Mouse (Mus musculus): Measurements from ENCODE around the gene Dstn. TPM values are rescaled to one million over a fixed set of nuclear protein-coding genes. Genes with fewer than 3 reads are reported as not detected.

The Dstn gene
- total and polyA plus RNA-seq, 2 experiments from 2014 or later: 409 to 512 TPM

GRCm38 (mm10) chr2:143882002-143882401, 33.1 kb upstream of the Dstn start:
- no peak for DNase-seq
- ATAC-seq: no peak
- no peaks in the 10 kb centered on the region for H3K36me3 ChIP-seq (ENCODE audit: insufficient read depth)

GRCm38 (mm10) chr2:143882606-143883288, 32.4 kb upstream of the Dstn start:
- H3K4me3 ChIP-seq (ENCODE audit: low read depth, low read length): no peak overlapping the region
- ATAC-seq: no peak

More at GRCm38 (mm10) chr2:143882002-143882401, 33.1 kb upstream of the Dstn start:
- no peaks in the 10 kb centered on the region for H3K9me3 ChIP-seq (ENCODE audit: low read length)
- no peak overlapping the region for H3K27ac ChIP-seq (ENCODE audit: low read depth, low read length)
- 79% methylated on average over 4 of the region's 4 CpGs for WGBS
- H3K4me2 ChIP-seq (ENCODE audit: low read depth): no peak overlapping the region
- H3K9ac ChIP-seq: no peak overlapping the region
- H3K4me1 ChIP-seq (ENCODE audit: insufficient read depth): no peaks in the 10 kb centered on the region
- no peak overlapping the region for H3K4me3 ChIP-seq (ENCODE audit: low read depth, low read length)
- H3K27me3 ChIP-seq (ENCODE audit: insufficient read depth, low read length): no peaks in the 10 kb centered on the region
- TF ChIP-seq CTCF (IDR thresholded peaks at IDR 0.05; ENCODE audit: low read depth): no peak

GRCm38 (mm10) chr2:143889131-143889859, 25.8 kb upstream of the Dstn start:
- TF ChIP-seq CTCF (IDR thresholded peaks at IDR 0.05; ENCODE audit: low read depth): no peak
- WGBS: 83% methylated on average over 15 of the region's 15 CpGs

More at GRCm38 (mm10) chr2:143882606-143883288, 32.4 kb upstream of the Dstn start:
- Histone ChIP-seq H3K4me1 (ENCODE audit: insufficient read depth) (no peaks in the 10 kb centered on the region), H3K9ac (no peak overlapping the region), H3K4me2 (ENCODE audit: low read depth) (no peak overlapping the region), H3K36me3 (ENCODE audit: insufficient read depth) (no peaks in the 10 kb centered on the region), H3K9me3 (ENCODE audit: low read length) (no peaks in the 10 kb centered on the region), H3K27ac (ENCODE audit: low read depth, low read length) (no peak overlapping the region), H3K27me3 (ENCODE audit: insufficient read depth, low read length) (no peaks in the 10 kb centered on the region)
- DNase-seq: no peak
- no peak for TF ChIP-seq CTCF (IDR thresholded peaks at IDR 0.05; ENCODE audit: low read depth)
- WGBS: 87% methylated on average over 10 of the region's 10 CpGs

GRCm38 (mm10) chr2:143889860-143890433, 25.2 kb upstream of the Dstn start:
- H3K4me2 ChIP-seq (ENCODE audit: low read depth): no peak overlapping the region
- no peaks in the 10 kb centered on the region for H3K36me3 ChIP-seq (ENCODE audit: insufficient read depth)
- no peak overlapping the region for H3K9ac ChIP-seq
- no peaks in the 10 kb centered on the region for H3K27me3 ChIP-seq (ENCODE audit: insufficient read depth, low read length)
- no peak overlapping the region for H3K27ac ChIP-seq (ENCODE audit: low read depth, low read length)
- ATAC-seq: no peak
- H3K4me1 ChIP-seq (ENCODE audit: insufficient read depth): no peaks in the 10 kb centered on the region
- H3K4me3 ChIP-seq (ENCODE audit: low read depth, low read length): no peak overlapping the region
- no peak for TF ChIP-seq CTCF (IDR thresholded peaks at IDR 0.05; ENCODE audit: low read depth)
- H3K9me3 ChIP-seq (ENCODE audit: low read length): no peaks in the 10 kb centered on the region
- no peak for DNase-seq
- WGBS: 70% methylated on average over 12 of the region's 12 CpGs

More at GRCm38 (mm10) chr2:143889131-143889859, 25.8 kb upstream of the Dstn start:
- Histone ChIP-seq H3K9ac (no peak overlapping the region), H3K9me3 (ENCODE audit: low read length) (no peaks in the 10 kb centered on the region), H3K27ac (ENCODE audit: low read depth, low read length) (no peak overlapping the region), H3K4me3 (ENCODE audit: low read depth, low read length) (no peak overlapping the region), H3K4me2 (ENCODE audit: low read depth) (no peak overlapping the region), H3K4me1 (ENCODE audit: insufficient read depth) (no peaks in the 10 kb centered on the region), H3K36me3 (ENCODE audit: insufficient read depth) (no peaks in the 10 kb centered on the region), H3K27me3 (ENCODE audit: insufficient read depth, low read length) (no peaks in the 10 kb centered on the region)
- no peak for ATAC-seq
- DNase-seq: no peak

GRCm38 (mm10) chr2:143891302-143892048, 23.6 kb upstream of the Dstn start:
- 86% methylated on average over 10 of the region's 10 CpGs for WGBS
- Histone ChIP-seq H3K27ac (ENCODE audit: low read depth, low read length) (no peak overlapping the region), H3K4me3 (ENCODE audit: low read depth, low read length) (no peak overlapping the region), H3K4me2 (ENCODE audit: low read depth) (no peak overlapping the region), H3K9ac (no peak overlapping the region), H3K4me1 (ENCODE audit: insufficient read depth) (no peaks in the 10 kb centered on the region), H3K36me3 (ENCODE audit: insufficient read depth) (no peaks in the 10 kb centered on the region), H3K27me3 (ENCODE audit: insufficient read depth, low read length) (no peaks in the 10 kb centered on the region), H3K9me3 (ENCODE audit: low read length) (no peaks in the 10 kb centered on the region)
- no peak for TF ChIP-seq CTCF (IDR thresholded peaks at IDR 0.05; ENCODE audit: low read depth)
- ATAC-seq (no peak), DNase-seq (no peak)

GRCm38 (mm10) chr2:143899470-143900220, 15.5 kb upstream of the Dstn start:
- no peak overlapping the region for H3K4me3 ChIP-seq (ENCODE audit: low read depth, low read length)
- no peaks in the 10 kb centered on the region for H3K36me3 ChIP-seq (ENCODE audit: insufficient read depth)
- H3K9ac ChIP-seq: no peak overlapping the region
- H3K9me3 ChIP-seq (ENCODE audit: low read length): no peaks in the 10 kb centered on the region
- H3K4me2 ChIP-seq (ENCODE audit: low read depth): no peak overlapping the region
- ATAC-seq (no peak), DNase-seq (no peak)
- no peak overlapping the region for H3K27ac ChIP-seq (ENCODE audit: low read depth, low read length)
- 90% methylated on average over 9 of the region's 9 CpGs for WGBS
- no peaks in the 10 kb centered on the region for H3K27me3 ChIP-seq (ENCODE audit: insufficient read depth, low read length)
- H3K4me1 ChIP-seq (ENCODE audit: insufficient read depth): no peaks in the 10 kb centered on the region
- no peak for TF ChIP-seq CTCF (IDR thresholded peaks at IDR 0.05; ENCODE audit: low read depth)
